Mouse (Mus musculus) lung, postnatal 0 days (tissue): ENCODE measurements at regions not wholly inside any gene's neighbourhood (a gene's known extent, or its start where the extent isn't known, plus 50 kb on each side); places are given as distances from the start of the nearest gene placed in this dataset.

ENCODE experiments used
- ATAC-seq: fragments of 200-750 bp; cut with Nextera tagmentation; 2 replicates; pipeline ENCODE4 v1.8.0; 2017; ENCODE audit warnings: moderate library complexity
- DNase-seq: peaks from one replicate; pipeline ENCODE4 v3.0.0-alpha.2; 2016; ENCODE audit warnings: low spot score
- H3K27ac ChIP-seq: fragments of 300-500 bp; sonication (generic); 2 replicates; pipeline ENCODE4 v1.5.1; 2014; ENCODE audit warnings: antibody characterized with exemption, mild to moderate bottlenecking, low read length, mixed read lengths
- H3K27me3 ChIP-seq: fragments of 300-500 bp; sonication (generic); replicated peaks from 2 replicates; pipeline ENCODE4 v1.6.1; 2014; ENCODE audit warnings: low read length, mixed read lengths; ENCODE audit not compliant: insufficient read depth
- H3K36me3 ChIP-seq: fragments of 300-500 bp; sonication (generic); 2 replicates; pipeline ENCODE4 v1.6.1; 2014; ENCODE audit warnings: low read length, mixed read lengths; ENCODE audit not compliant: insufficient read depth
- H3K4me1 ChIP-seq: fragments of 300-500 bp; sonication (generic); 2 replicates; pipeline ENCODE4 v1.6.1; 2014; ENCODE audit warnings: antibody characterized with exemption, low read depth, low read length, mixed read lengths; ENCODE audit not compliant: insufficient read depth
- H3K4me2 ChIP-seq: fragments of 300-500 bp; sonication (generic); replicated peaks from 2 replicates; pipeline ENCODE4 v1.6.1; 2014; ENCODE audit warnings: low read depth, mild to moderate bottlenecking, low read length, moderate library complexity, mixed read lengths
- H3K4me3 ChIP-seq: fragments of 300-500 bp; sonication (generic); 2 replicates; pipeline ENCODE4 v1.5.1; 2014; ENCODE audit warnings: low read depth, low read length
- H3K9ac ChIP-seq: fragments of 300-500 bp; sonication (generic); replicated peaks from 2 replicates; pipeline ENCODE4 v1.6.1; 2014; ENCODE audit warnings: low read depth, mild to moderate bottlenecking
- H3K9me3 ChIP-seq: fragments of 300-500 bp; sonication (generic); 2 replicates; pipeline ENCODE4 v1.6.1; 2016; ENCODE audit warnings: low read length, mixed read lengths
- CTCF ChIP-seq: IDR thresholded peaks from 2 replicates; pipeline ENCODE4 v1.5.1; 2016; ENCODE audit warnings: antibody characterized with exemption, mild to moderate bottlenecking
- EP300 ChIP-seq: IDR thresholded peaks from 2 replicates; pipeline ENCODE4 v1.6.1; 2016; ENCODE audit warnings: antibody characterized with exemption, mild to moderate bottlenecking, control low read depth
- WGBS: fragments of 180-500 bp; shearing (Covaris S2); extraction: QIAGEN DNeasy Blood & Tissue Kit; methylation state at CpG from one replicate; pipeline ENCODE4 v1.1.7; 2014; 5-methylcytosine and 5-hydroxymethylcytosine counted together

DNA sequence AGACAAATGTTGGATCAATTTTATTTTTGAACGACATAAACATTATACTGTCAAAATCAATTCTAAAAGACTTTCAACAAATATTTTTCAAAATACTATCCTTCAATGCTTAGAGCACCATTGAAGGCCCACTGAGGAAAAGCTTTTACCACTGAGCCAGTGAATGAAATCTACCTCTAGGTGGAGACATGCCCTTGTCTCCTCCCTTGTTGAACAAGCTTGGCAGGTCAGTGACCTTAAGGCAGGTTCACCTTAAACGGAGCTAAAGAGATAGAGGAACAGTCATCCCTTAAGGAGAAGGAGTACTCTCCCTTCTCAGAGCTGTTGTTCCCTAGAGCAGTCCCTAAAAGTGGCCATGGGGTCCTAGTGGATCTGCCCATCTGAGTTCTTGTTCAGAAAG, 136.2 kb upstream of the G2e3 start:
- ATAC-seq: no peak

DNA sequence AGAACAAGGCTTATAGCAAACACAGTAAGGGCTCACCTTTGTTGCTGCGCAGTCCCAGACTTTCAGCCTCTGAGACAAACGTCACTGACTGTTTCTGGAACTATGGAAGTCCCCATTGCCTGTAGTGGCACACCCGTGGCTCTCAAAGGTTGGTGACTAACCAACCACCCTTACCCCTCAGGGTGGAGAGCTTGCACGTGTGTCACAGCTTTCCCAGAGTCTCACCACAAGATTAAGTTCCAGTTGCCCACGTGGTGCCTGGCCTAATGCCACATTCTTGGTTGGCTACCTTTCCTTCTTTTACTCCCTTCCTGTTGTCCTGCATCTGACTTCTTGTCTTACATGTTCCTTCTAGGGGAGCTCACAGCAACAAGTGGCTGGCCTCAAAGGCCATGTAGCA, 151.6 kb upstream of the G2e3 start:
- TF ChIP-seq EP300: no peak
- no peaks in the 10 kb centered on the region for H3K4me1 ChIP-seq
- no peaks in the 10 kb centered on the region for H3K36me3 ChIP-seq
- DNase-seq (no peak), ATAC-seq (no peak)
- H3K27me3 ChIP-seq: no peaks in the 10 kb centered on the region
- H3K4me3 ChIP-seq: no peak overlapping the region
- H3K4me2 ChIP-seq: no peak overlapping the region
- 58% methylated on average over 5 of the region's 5 CpGs for WGBS
- no peaks in the 10 kb centered on the region for H3K9me3 ChIP-seq
- no peak overlapping the region for H3K9ac ChIP-seq
- no peak overlapping the region for H3K27ac ChIP-seq

More for the DNA sequence above, 136.2 kb upstream of the G2e3 start:
- Histone ChIP-seq H3K4me3 (no peak overlapping the region), H3K9ac (no peak overlapping the region), H3K4me2 (no peak overlapping the region), H3K27ac (no peak overlapping the region), H3K27me3 (no peaks in the 10 kb centered on the region), H3K4me1 (no peaks in the 10 kb centered on the region), H3K36me3 (no peaks in the 10 kb centered on the region), H3K9me3 (no peaks in the 10 kb centered on the region)
- no peak for DNase-seq
- whole genome bisulfite sequencing: 24% methylated on average over 2 of the region's 2 CpGs
- no peak for TF ChIP-seq CTCF
- TF ChIP-seq EP300: no peak

DNA sequence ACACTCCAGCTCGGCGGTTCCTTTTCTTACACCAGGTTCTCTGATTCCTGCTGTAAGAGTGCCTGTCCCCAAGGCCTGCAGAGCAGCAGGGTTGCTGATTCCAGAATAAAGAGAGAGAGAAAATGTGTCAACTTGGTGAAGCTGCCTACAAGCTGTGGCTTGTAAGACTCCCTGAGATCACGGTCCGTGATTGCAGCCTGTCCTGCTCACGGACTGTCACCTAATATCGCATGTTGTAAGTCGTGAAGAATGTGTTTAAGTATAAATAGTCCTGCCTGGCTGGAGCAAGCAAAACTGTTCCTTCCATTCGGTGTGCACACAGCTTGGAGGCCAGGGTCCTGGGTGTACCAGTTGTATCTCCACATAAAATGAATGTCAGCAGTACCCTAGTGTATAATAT, 152.7 kb upstream of the G2e3 start:
- Histone ChIP-seq H3K4me3 (no peak overlapping the region), H3K4me2 (no peak overlapping the region), H3K27me3 (no peaks in the 10 kb centered on the region), H3K27ac (no peak overlapping the region), H3K36me3 (no peaks in the 10 kb centered on the region), H3K9ac (no peak overlapping the region), H3K9me3 (no peaks in the 10 kb centered on the region), H3K4me1 (no peaks in the 10 kb centered on the region)
- ATAC-seq (no peak), DNase-seq (peak; percentile 8)
- 54% methylated on average over 8 of the region's 8 CpGs for WGBS
- TF ChIP-seq CTCF: no peak
- no peak for TF ChIP-seq EP300

DNA sequence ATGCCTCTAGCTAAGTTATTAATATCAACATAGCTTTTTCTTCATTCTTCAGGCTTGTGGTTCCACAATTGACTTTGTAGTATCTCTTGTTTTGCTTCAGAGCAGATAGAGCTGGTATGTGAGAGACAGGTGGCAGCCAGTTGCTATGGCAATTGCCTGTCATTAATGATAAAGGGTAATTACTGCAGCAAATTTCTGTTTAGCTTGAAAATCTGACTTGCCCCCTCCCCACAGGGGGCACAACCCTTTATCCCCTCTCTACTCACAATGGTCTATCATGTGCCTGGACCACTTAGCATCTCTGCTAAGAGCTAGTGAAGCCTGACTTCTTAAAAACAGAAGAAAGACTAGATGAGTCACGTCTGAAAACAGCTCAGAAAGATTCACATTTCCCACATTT, 157.1 kb upstream of the G2e3 start:
- DNase-seq: no peak
- Histone ChIP-seq H3K4me1 (no peaks in the 10 kb centered on the region), H3K4me2 (no peak overlapping the region), H3K36me3 (no peaks in the 10 kb centered on the region), H3K27ac (no peak overlapping the region), H3K27me3 (no peaks in the 10 kb centered on the region), H3K4me3 (no peak overlapping the region), H3K9ac (no peak overlapping the region), H3K9me3 (no peaks in the 10 kb centered on the region)
- WGBS: 38% methylated on average over 1 of the region's 1 CpGs
- no peak for ATAC-seq
- no peak for TF ChIP-seq EP300
- TF ChIP-seq CTCF: no peak

DNA sequence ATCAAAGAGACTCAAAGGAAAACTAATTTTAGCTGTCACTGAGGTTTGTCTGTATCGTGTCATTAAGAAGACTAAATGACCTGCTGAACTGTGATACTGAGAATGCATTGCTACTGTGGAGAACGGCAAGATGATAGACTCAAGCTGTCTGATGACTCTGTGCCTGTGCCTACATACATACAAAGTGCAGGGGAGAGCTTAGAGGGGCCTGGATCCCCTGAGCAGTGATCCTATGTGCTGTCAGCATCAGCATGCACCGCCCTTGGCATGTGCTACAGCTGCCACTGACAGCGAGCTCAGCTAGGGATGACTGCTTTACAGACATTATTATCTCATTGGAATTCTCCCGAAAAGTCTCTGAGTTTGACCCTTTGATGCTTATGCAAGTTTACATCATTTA, 157.7 kb upstream of the G2e3 start:
- no peaks in the 10 kb centered on the region for H3K36me3 ChIP-seq
- ATAC-seq: no peak
- H3K27me3 ChIP-seq: no peaks in the 10 kb centered on the region
- H3K9ac ChIP-seq: no peak overlapping the region
- 46% methylated on average over 5 of the region's 5 CpGs for WGBS
- no peak for TF ChIP-seq CTCF
- no peak for TF ChIP-seq EP300
- no peak for DNase-seq
- H3K4me3 ChIP-seq: no peak overlapping the region
- H3K9me3 ChIP-seq: no peaks in the 10 kb centered on the region
- H3K4me1 ChIP-seq: no peaks in the 10 kb centered on the region
- H3K27ac ChIP-seq: no peak overlapping the region
- no peak overlapping the region for H3K4me2 ChIP-seq

DNA sequence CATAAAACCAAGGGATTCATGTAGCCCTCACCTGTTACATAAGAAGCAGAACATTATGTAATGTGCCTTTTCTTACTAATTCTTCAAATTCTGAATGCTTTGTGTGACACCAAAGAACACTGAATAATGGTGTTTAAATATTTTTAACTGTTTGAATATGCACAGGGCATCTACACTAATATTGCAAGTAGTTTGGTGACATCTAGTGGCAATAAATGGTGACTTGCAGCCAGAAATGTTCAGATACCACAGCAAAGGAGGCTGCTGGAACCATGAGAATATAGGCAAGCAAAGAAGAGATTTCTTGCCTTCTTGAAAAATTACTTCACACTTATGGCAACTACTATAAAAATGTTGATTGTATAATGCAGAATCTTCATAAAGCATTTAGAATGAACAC, 159.6 kb upstream of the G2e3 start:
- DNase-seq: peak; percentile 60
- H3K4me3 ChIP-seq: no peak overlapping the region
- no peaks in the 10 kb centered on the region for H3K4me1 ChIP-seq
- H3K4me2 ChIP-seq: no peak overlapping the region
- H3K27me3 ChIP-seq: no peaks in the 10 kb centered on the region
- H3K36me3 ChIP-seq: no peaks in the 10 kb centered on the region
- H3K27ac ChIP-seq: no peak overlapping the region
- H3K9me3 ChIP-seq: no peaks in the 10 kb centered on the region
- TF ChIP-seq EP300: no peak
- peak; percentile 69 for TF ChIP-seq CTCF
- H3K9ac ChIP-seq: no peak overlapping the region
- no peak for ATAC-seq

DNA sequence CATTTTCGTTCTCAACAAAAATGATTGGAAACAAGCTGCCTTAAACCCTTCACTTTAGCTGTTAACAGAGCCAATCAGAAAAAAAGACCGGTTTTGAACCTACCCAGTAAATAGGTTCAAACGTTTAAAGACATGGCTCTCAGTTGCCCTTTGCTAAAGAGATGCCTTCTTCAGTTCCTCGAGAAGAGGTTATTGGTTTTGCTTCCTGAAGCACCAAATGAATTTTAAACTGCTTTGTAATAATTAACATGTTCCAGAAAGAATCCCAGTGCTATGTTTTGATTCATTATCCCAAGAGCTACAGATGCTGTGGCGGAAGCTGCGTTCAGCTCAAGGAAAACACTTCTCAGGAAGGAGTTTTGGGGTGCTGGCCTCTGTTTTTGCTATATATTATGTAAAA, 160.1 kb upstream of the G2e3 start:
- no peaks in the 10 kb centered on the region for H3K9me3 ChIP-seq
- WGBS: 69% methylated on average over 6 of the region's 6 CpGs
- no peak for TF ChIP-seq CTCF
- TF ChIP-seq EP300: no peak
- H3K4me2 ChIP-seq: no peak overlapping the region
- H3K4me3 ChIP-seq: no peak overlapping the region
- no peaks in the 10 kb centered on the region for H3K27me3 ChIP-seq
- H3K27ac ChIP-seq: no peak overlapping the region
- ATAC-seq (no peak), DNase-seq (no peak)
- H3K9ac ChIP-seq: no peak overlapping the region
- H3K4me1 ChIP-seq: no peaks in the 10 kb centered on the region
- no peaks in the 10 kb centered on the region for H3K36me3 ChIP-seq
